25 mouse cellular contexts compared by ENCODE assay signal in the genomic region with DNA sequence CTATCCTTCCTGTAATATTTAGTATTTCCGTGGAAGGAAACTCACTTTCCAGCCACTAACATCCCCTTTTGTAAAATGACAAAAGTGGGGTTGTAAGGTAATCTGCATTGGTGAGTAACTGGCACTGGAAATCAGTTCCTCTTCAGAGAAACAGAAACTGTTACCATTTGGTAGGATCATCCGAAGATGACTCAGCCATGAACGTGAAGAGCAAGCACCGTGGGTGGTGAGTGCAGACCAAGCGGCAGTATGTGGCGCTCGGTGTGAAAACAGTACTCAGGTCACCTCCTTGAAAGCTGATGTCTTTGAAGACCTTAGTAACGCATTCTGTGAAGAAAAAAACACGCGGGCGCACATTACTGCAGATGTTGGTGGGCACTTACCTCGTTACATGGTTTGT. TPM values are rescaled to one million over a fixed set of nuclear protein-coding genes. Genes with fewer than 3 reads are reported as not detected.
"Had no signal": no experiment of that assay in that cellular context is flagged by ENCODE, and none has a peak within 500 bp of the region (broad histone marks: within the 10 kb centered on the region; RNA-seq: fewer than 3 reads in every experiment).

No protein-coding gene starts in this region.

- H3K4me3 ChIP-seq: liver, embryonic 15.5 days; lung, embryonic 15.5 days; megakaryocyte, embryonic 14.5 days; midbrain, embryonic 13.5 days; midbrain, embryonic 15.5 days; neural tube, embryonic 13.5 days; neural tube, embryonic 15.5 days had no signal

- ATAC-seq: lung, postnatal 0 days; midbrain, embryonic 13.5 days; midbrain, embryonic 15.5 days had no signal

- H3K4me1 ChIP-seq: liver, embryonic 15.5 days; lung, embryonic 15.5 days; megakaryocyte, embryonic 14.5 days; midbrain, embryonic 13.5 days; midbrain, embryonic 15.5 days; neural tube, embryonic 13.5 days; neural tube, embryonic 15.5 days had no signal

- H3K9me3 ChIP-seq: liver, embryonic 15.5 days; lung, embryonic 15.5 days; midbrain, embryonic 13.5 days; midbrain, embryonic 15.5 days; neural tube, embryonic 13.5 days; neural tube, embryonic 15.5 days had no signal

- H3K27me3 ChIP-seq: liver, embryonic 15.5 days; lung, embryonic 15.5 days; megakaryocyte, embryonic 14.5 days; midbrain, embryonic 13.5 days; midbrain, embryonic 15.5 days; neural tube, embryonic 13.5 days; neural tube, embryonic 15.5 days had no signal

- H3K36me3 ChIP-seq: liver, embryonic 15.5 days; lung, embryonic 15.5 days; midbrain, embryonic 13.5 days; midbrain, embryonic 15.5 days; neural tube, embryonic 13.5 days; neural tube, embryonic 15.5 days had no signal

- H3K4me2 ChIP-seq: liver, embryonic 15.5 days; lung, embryonic 15.5 days; midbrain, embryonic 11.5 days; midbrain, embryonic 13.5 days; midbrain, embryonic 15.5 days; neural tube, embryonic 13.5 days; neural tube, embryonic 15.5 days had no signal

- H3K27ac ChIP-seq: liver, embryonic 15.5 days; lung, embryonic 15.5 days; macrophage; midbrain, embryonic 13.5 days; midbrain, embryonic 15.5 days; neural tube, embryonic 13.5 days; neural tube, embryonic 15.5 days had no signal

- DNase-seq: lung, adult 2 months; lung, postnatal 14 days; lung, postnatal 36 days; retina, postnatal 1 day; right cerebral cortex, postnatal 25 days; right cerebral cortex, postnatal 4 days; spleen, adult 18-20 months; thymus, adult 18-20 months; thymus, postnatal 14 days; thymus, postnatal 36 days had no signal

- H3K9ac ChIP-seq: liver, embryonic 15.5 days; lung, embryonic 15.5 days; midbrain, embryonic 13.5 days; midbrain, embryonic 15.5 days; neural tube, embryonic 13.5 days; neural tube, embryonic 15.5 days had no signal

RNA-seq across cellular contexts. Expression of a gene that starts 6.8 kb away (rescaled TPM):
- polyA plus RNA-seq: lung, embryonic 15.5 days; lung, postnatal 0 days; macrophage; midbrain, embryonic 11.5 days; midbrain, embryonic 15.5 days; midbrain, postnatal 0 days; neural tube, embryonic 11.5 days; neural tube, embryonic 13.5 days; neural tube, embryonic 15.5 days; small intestine, adult 2 months; stomach, embryonic 14.5 days; thymus, postnatal 0 days had no signal

RNA-seq across cellular contexts. Expression of a gene that starts 39.6 kb away (rescaled TPM):
- polyA plus RNA-seq: lung, embryonic 15.5 days; midbrain, embryonic 11.5 days; midbrain, embryonic 13.5 days; neural tube, embryonic 11.5 days; neural tube, embryonic 13.5 days; stomach, embryonic 14.5 days; thymus, postnatal 0 days had no signal

RNA-seq across cellular contexts. Expression of a gene that starts 53.2 kb away (rescaled TPM):
- polyA plus RNA-seq: lung, embryonic 15.5 days; midbrain, embryonic 13.5 days; midbrain, embryonic 15.5 days; midbrain, postnatal 0 days; neural tube, embryonic 11.5 days; neural tube, embryonic 13.5 days; neural tube, embryonic 15.5 days; small intestine, adult 2 months; stomach, embryonic 14.5 days; thymus, postnatal 0 days had no signal
